Mouse (Mus musculus) lung, embryonic 15.5 days (tissue): Measurements from ENCODE around the gene Mnd1. TPM values are rescaled to one million over a fixed set of nuclear protein-coding genes. Genes with fewer than 3 reads are reported as not detected.

ENCODE experiments used
- ATAC-seq: fragments of 200-750 bp; cut with Nextera tagmentation; 2 replicates; pipeline ENCODE4 v1.8.0; 2017; ENCODE audit warnings: moderate number of reproducible peaks, borderline replicate concordance; ENCODE audit not compliant: low FRiP score, low TSS enrichment; ENCODE audit errors: extremely low read depth
- H3K27ac ChIP-seq: fragments of 300-500 bp; sonication (generic); 2 replicates; pipeline ENCODE4 v1.5.1; 2015; ENCODE audit warnings: moderate library complexity, mild to moderate bottlenecking, inconsistent platforms
- H3K27me3 ChIP-seq: fragments of 300-500 bp; sonication (generic); 2 replicates; pipeline ENCODE4 v1.6.1; 2015; ENCODE audit warnings: inconsistent platforms
- H3K36me3 ChIP-seq: fragments of 300-500 bp; sonication (generic); 2 replicates; pipeline ENCODE4 v1.6.1; 2015; ENCODE audit warnings: inconsistent platforms
- H3K4me1 ChIP-seq: fragments of 300-500 bp; sonication (generic); 2 replicates; pipeline ENCODE4 v1.6.1; 2015; ENCODE audit warnings: inconsistent platforms
- H3K4me2 ChIP-seq: fragments of 300-500 bp; sonication (generic); 2 replicates; pipeline ENCODE4 v1.6.1; 2015; ENCODE audit warnings: inconsistent platforms, mild to moderate bottlenecking, moderate library complexity
- H3K4me3 ChIP-seq: fragments of 300-500 bp; sonication (generic); 2 replicates; pipeline ENCODE4 v1.5.1; 2015; ENCODE audit warnings: mild to moderate bottlenecking, inconsistent platforms
- H3K9ac ChIP-seq: fragments of 300-500 bp; sonication (generic); 2 replicates; pipeline ENCODE4 v1.6.1; 2015; ENCODE audit warnings: inconsistent platforms
- H3K9me3 ChIP-seq: fragments of 300-500 bp; sonication (generic); 2 replicates; pipeline ENCODE4 v1.6.1; 2016; ENCODE audit warnings: inconsistent platforms
- WGBS: fragments of 180-500 bp; shearing (Covaris S2); methylation state at CpG from one replicate; pipeline ENCODE4 v1.1.7; 2015; 5-methylcytosine and 5-hydroxymethylcytosine counted together
- polyA plus RNA-seq: library from polyadenylated mRNA; unstranded; fragments of >200 nt; fragmentation: Nextera tagmentation; extraction: Ambion mirVana; gene quantifications from 2 replicates; pipeline ENCODE4 v1.2.1, GENCODE M21; 2015

Mnd1 gene
- polyA plus RNA-seq, 1 experiment from 2014 or later = 13.0 TPM

GRCm38 (mm10) chr3:84081208-84081722 is 74.3 kb downstream of the Mnd1 start:
- H3K4me3 ChIP-seq = no peak overlapping the region
- no peak overlapping the region for H3K4me2 ChIP-seq
- no peaks in the 10 kb centered on the region for H3K36me3 ChIP-seq
- no peak for ATAC-seq
- H3K4me1 ChIP-seq = peaks cover 24% of the 10 kb centered on the region; the same call in 1 of the 2 replicates
- WGBS = 60% methylated on average over 4 of the region's 4 CpGs
- H3K9me3 ChIP-seq = 0 out of 2 replicates have a peak, but pooled peaks cover 4% of the 10 kb centered on the region
- H3K9ac ChIP-seq = no peak overlapping the region
- H3K27me3 ChIP-seq = no peaks in the 10 kb centered on the region
- H3K27ac ChIP-seq = no peak overlapping the region; the same call in 1 of the 2 replicates

DNA sequence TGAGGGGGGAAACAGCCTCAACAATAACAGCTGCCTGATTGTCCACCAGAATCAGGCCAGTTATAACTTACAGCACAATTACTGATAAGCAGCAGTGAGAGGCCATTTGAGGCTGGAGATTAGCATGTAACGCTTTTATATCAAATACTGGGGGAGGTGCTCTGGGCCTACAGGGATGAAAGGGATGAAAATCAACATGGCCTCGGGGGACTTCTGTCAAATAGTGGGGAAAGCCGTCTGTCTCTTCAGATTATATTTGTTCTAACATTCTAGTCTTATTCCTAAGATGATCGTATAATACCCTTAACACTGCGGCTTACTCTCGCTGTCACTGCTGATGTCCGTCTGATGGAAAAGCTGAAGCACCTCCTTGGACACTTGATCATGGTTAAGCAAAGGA is 75.5 kb downstream of the Mnd1 start:
- Histone ChIP-seq H3K9ac (no peak overlapping the region), H3K4me1 (peaks cover 12% of the 10 kb centered on the region; the same call in 1 of the 2 replicates), H3K4me3 (no peak overlapping the region), H3K36me3 (no peaks in the 10 kb centered on the region), H3K9me3 (0 out of 2 replicates have a peak, but pooled peaks cover 4% of the 10 kb centered on the region), H3K27me3 (no peaks in the 10 kb centered on the region), H3K4me2 (no peak overlapping the region), H3K27ac (no peak overlapping the region)
- no peak for ATAC-seq
- WGBS = 76% methylated on average over 7 of the region's 7 CpGs

DNA sequence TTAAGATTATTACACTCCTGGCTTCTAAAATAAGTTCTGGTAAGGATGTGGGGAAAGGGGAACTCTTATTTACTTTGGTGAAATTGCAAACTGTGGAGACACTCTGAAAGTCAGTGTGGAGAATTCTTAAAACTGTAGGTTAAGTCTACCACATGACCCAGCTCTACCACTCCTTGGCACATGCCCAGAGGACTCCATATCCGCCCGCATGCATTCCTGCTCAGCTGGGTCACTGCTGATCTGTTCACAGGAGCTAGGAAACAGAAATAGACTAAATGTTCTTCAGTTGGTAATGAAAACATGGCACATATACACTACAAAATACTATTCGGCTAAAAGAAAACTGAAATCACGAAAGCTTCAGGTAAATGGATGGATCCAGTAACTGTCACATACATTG is 78.1 kb downstream of the Mnd1 start:
- no peak overlapping the region for H3K27ac ChIP-seq
- H3K36me3 ChIP-seq = no peaks in the 10 kb centered on the region
- no peak overlapping the region for H3K4me3 ChIP-seq
- 0 out of 2 replicates have a peak, but pooled peaks cover 9% of the 10 kb centered on the region for H3K4me1 ChIP-seq
- no peak for ATAC-seq
- WGBS = 71% methylated on average over 4 of the region's 4 CpGs
- no peak overlapping the region for H3K4me2 ChIP-seq
- no peak overlapping the region for H3K9ac ChIP-seq
- no peaks in the 10 kb centered on the region for H3K27me3 ChIP-seq
- H3K9me3 ChIP-seq = 0 out of 2 replicates have a peak, but pooled peaks cover 4% of the 10 kb centered on the region

DNA sequence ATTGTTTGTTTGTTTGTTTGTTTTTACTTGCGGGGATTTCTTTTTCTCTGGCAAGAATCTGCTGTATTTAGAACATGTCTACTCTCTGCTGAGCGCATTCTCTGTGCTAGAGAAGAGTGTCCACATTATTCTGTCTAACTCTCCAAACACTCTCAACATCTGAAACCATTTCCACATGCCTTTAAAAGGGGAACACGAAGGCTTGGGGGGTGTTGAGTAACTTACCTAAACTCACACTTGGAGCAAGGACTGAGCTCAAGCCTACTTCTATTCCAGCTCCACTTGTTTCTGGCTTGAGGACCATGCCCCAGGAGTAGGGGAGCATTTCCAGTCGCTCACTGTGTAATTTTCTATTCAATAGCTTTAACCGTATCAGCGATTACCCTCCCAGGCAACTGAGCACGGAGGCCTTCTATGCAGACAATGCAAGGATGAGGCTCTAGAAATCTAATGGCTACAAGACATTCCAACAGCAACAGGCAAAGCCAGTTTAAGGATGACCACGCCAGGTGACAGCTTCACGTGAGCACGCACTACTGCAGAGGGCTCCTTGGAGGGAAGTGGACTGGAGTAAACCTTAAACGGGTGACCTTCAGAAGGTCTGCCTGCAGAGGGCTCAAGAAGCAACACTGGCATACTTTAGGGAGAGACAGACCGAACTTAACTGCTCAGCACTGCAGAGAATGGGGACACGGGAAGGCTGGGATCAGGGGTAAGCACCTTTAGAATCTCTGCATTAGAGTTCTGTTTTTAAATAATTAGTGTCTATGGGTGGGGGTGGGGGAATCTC is 78.8 kb downstream of the Mnd1 start:
- Histone ChIP-seq H3K4me2 (no peak overlapping the region), H3K9me3 (no peaks in the 10 kb centered on the region), H3K9ac (no peak overlapping the region), H3K4me3 (no peak overlapping the region), H3K27ac (no peak overlapping the region), H3K36me3 (no peaks in the 10 kb centered on the region), H3K4me1 (0 out of 2 replicates have a peak, but pooled peaks cover 9% of the 10 kb centered on the region), H3K27me3 (no peaks in the 10 kb centered on the region)
- WGBS = 75% methylated on average over 13 of the region's 13 CpGs
- ATAC-seq = no peak

DNA sequence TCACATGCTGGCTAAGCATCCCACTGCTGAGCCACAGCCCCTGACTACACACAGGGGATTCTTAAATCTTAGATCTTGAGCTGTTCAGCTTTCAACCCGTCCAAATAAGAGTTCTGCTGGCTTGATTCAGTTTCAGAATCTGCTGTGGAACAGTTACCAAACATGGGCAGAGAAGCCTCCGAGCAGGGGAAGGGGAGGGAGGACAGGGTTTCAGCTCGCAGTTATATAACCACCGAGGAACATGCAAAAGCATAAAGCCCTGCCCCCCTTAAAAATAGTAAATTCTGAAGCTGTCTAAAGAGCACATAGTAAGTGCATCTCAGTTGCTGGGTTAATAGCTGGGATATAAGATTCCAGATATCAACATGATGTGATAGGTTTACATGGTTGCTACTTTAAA is 80.1 kb downstream of the Mnd1 start:
- H3K4me2 ChIP-seq = no peak overlapping the region
- H3K9me3 ChIP-seq = no peaks in the 10 kb centered on the region
- WGBS = 48% methylated on average over 4 of the region's 4 CpGs
- no peaks in the 10 kb centered on the region for H3K36me3 ChIP-seq
- H3K4me3 ChIP-seq = no peak overlapping the region
- H3K27ac ChIP-seq = no peak overlapping the region
- H3K9ac ChIP-seq = no peak overlapping the region
- no peaks in the 10 kb centered on the region for H3K27me3 ChIP-seq
- no peak for ATAC-seq
- 0 out of 2 replicates have a peak, but pooled peaks cover 6% of the 10 kb centered on the region for H3K4me1 ChIP-seq

DNA sequence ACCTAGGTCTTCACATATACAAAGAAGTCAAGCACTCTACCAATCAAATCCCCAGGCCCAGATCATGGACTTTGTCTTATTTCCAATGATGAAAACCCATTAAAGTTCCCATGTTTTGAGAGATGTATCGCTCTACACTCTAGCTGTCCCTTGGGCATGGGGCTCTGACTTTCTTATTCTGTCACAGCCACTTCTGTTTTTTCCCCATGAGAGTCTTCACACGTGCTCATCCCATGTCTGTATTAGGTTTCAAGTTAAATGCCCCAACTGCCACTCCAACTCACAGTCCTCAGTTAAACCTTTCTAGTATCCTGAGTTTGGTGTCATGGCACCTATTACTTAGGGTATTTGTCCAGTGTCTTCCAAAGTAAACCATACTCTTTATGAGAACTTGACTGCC is 80.8 kb downstream of the Mnd1 start:
- 87% methylated on average over 2 of the region's 2 CpGs for WGBS
- Histone ChIP-seq H3K4me2 (no peak overlapping the region), H3K9ac (no peak overlapping the region), H3K4me1 (no peaks in the 10 kb centered on the region), H3K27me3 (no peaks in the 10 kb centered on the region), H3K4me3 (no peak overlapping the region), H3K36me3 (no peaks in the 10 kb centered on the region), H3K27ac (no peak overlapping the region), H3K9me3 (no peaks in the 10 kb centered on the region)
- no peak for ATAC-seq

- WGBS = 7% methylated on average over 2 of the region's 2 CpGs
- H3K9ac ChIP-seq = no peak overlapping the region
- no peaks in the 10 kb centered on the region for H3K9me3 ChIP-seq
- no peak overlapping the region for H3K4me3 ChIP-seq
- H3K4me2 ChIP-seq = no peak overlapping the region
- no peaks in the 10 kb centered on the region for H3K27me3 ChIP-seq
- H3K4me1 ChIP-seq = no peaks in the 10 kb centered on the region
- no peak overlapping the region for H3K27ac ChIP-seq
- ATAC-seq = no peak
- H3K36me3 ChIP-seq = no peaks in the 10 kb centered on the region
Observed at GRCm38 (mm10) chr3:84071641-84072040, 83.9 kb downstream of the Mnd1 start.

- Histone ChIP-seq H3K36me3 (no peaks in the 10 kb centered on the region), H3K4me3 (no peak overlapping the region), H3K4me1 (no peaks in the 10 kb centered on the region), H3K4me2 (no peak overlapping the region), H3K9ac (no peak overlapping the region), H3K27ac (no peak overlapping the region), H3K27me3 (no peaks in the 10 kb centered on the region), H3K9me3 (no peaks in the 10 kb centered on the region)
- no peak for ATAC-seq
- 91% methylated on average over 8 of the region's 8 CpGs for WGBS
Observed at GRCm38 (mm10) chr3:84070811-84071210, 84.8 kb downstream of the Mnd1 start.

DNA sequence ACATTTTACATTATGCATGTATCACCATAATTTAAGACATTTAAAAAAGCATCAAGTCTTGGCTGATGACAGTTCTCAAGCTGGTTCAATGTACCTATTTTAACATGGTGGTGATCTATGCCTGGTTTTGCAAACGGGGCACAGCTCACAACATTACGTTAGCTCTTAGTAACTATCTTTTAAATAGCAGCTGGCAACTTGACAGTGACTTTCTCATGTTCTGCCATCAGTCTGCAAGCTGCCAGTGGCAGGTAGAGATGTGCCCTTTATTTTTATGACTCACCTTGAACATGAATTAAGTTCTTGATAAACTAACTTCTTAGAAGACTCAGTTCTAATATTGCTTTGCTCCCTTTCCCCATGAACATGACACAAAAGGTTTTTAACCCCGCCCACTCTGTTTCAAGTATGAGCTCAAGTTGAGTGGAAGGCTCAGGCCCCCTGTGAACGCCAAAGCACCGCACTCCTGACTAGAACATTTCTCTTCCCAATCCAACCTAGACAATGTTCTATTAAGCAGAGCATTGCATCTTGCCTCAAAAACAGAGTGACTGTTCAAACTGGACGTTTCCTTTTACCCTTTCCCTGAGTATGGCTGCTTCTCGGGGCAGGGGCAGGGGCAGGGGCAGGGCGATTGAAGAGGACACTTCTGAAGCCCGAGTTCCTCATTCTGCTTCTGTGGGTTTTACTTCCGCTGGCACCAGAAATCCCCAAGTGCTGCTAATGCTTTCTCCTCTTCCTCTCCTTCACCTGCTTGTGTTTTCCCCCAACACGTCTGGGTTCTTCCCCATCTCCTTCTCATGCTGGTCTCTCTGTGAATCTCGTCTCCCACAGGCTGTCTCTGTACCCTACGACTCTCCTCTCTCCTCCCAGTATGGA is 86.5 kb downstream of the Mnd1 start:
- WGBS = 69% methylated on average over 13 of the region's 13 CpGs
- H3K9me3 ChIP-seq = no peaks in the 10 kb centered on the region

GRCm38 (mm10) chr3:84065825-84066224 is 89.8 kb downstream of the Mnd1 start:
- ATAC-seq = no peak

More for the DNA sequence above, 86.5 kb downstream of the Mnd1 start:
- no peaks in the 10 kb centered on the region for H3K4me1 ChIP-seq
- no peak overlapping the region for H3K27ac ChIP-seq
- no peak overlapping the region for H3K9ac ChIP-seq
- no peak overlapping the region for H3K4me3 ChIP-seq
- no peak for ATAC-seq
- H3K4me2 ChIP-seq = no peak overlapping the region
- H3K36me3 ChIP-seq = no peaks in the 10 kb centered on the region
- no peaks in the 10 kb centered on the region for H3K27me3 ChIP-seq

GRCm38 (mm10) chr3:84063369-84063914 is 92.1 kb downstream of the Mnd1 start:
- no peaks in the 10 kb centered on the region for H3K9me3 ChIP-seq
- no peak overlapping the region for H3K9ac ChIP-seq
- H3K27me3 ChIP-seq = no peaks in the 10 kb centered on the region
- no peak for ATAC-seq
- H3K27ac ChIP-seq = no peak overlapping the region
- H3K36me3 ChIP-seq = no peaks in the 10 kb centered on the region
- H3K4me1 ChIP-seq = peaks cover 17% of the 10 kb centered on the region; the same call in 1 of the 2 replicates
- H3K4me2 ChIP-seq = no peak overlapping the region
- WGBS = 88% methylated on average over 2 of the region's 2 CpGs
- H3K4me3 ChIP-seq = no peak overlapping the region

More at GRCm38 (mm10) chr3:84065825-84066224, 89.8 kb downstream of the Mnd1 start:
- Histone ChIP-seq H3K9ac (no peak overlapping the region), H3K27me3 (no peaks in the 10 kb centered on the region), H3K4me3 (no peak overlapping the region), H3K4me2 (no peak overlapping the region), H3K9me3 (no peaks in the 10 kb centered on the region), H3K4me1 (0 out of 2 replicates have a peak, but pooled peaks cover 8% of the 10 kb centered on the region), H3K36me3 (no peaks in the 10 kb centered on the region), H3K27ac (no peak overlapping the region)
- 76% methylated on average over 4 of the region's 4 CpGs for WGBS
